Mouse (Mus musculus) C2C12 (cell line): Measurements from ENCODE around the gene Stat5b.

ENCODE experiments used
- CTCF ChIP-seq: IDR thresholded peaks from one replicate; pipeline ENCODE4 v1.5.1; 2011; ENCODE audit not compliant: control insufficient read depth, insufficient read depth, insufficient read length
- FOSL1 ChIP-seq: IDR thresholded peaks from one replicate; pipeline ENCODE4 v1.8.0; 2011; ENCODE audit warnings: mild to moderate bottlenecking, low read length; ENCODE audit not compliant: poor library complexity, insufficient read depth, severe bottlenecking
- USF1 ChIP-seq: IDR thresholded peaks from one replicate; pipeline ENCODE4 v1.6.1; 2011; ENCODE audit warnings: low read depth, mild to moderate bottlenecking, control low read depth, moderate library complexity

DNA sequence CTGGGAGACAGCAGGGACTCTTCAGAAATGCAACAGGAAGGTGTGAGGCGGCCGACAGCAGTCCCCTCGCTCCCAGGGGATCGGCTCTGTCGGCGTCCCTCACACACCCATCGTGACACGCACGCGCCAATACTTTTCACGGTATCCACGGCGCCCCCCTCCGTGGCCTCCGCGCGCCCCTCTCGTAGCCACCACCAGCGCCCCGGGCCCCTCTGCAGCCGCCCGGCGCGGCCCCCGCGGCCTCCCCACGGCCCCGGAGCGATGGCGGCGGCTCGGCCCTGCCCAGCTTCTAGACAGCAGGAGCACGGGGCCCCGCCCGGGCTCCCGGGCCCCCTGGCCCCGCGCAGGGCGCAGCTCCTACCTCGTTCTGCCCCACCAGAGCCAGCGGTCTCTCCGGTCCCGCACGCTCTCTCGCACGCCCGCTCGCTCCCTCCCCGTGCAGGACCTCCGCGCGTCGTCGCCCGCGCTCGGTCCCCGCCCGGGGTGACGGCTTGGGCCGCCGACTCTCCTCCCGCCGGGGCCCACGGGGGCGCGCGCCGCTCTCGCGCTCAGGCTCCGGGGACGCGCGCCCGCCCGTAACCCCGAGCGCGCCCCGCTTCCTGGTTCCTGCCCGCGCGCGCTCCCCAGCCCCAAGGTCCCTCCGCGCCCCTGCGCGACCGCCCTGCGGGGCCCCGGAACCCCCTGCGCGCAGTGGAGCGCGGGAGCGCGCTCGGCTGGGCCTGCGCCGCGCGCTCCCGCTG is at the start of gene Stat5b:
- TF ChIP-seq USF1 (no peak), CTCF (no peak), FOSL1 (no peak)
